Mouse (Mus musculus) megakaryocyte, embryonic 14.5 days (primary cell): ENCODE results near the gene Gnl1. TPM values are rescaled to one million over a fixed set of nuclear protein-coding genes. Genes with fewer than 3 reads are reported as not detected.
"Not testable (repeated sequence)": the region's sequence is repeated elsewhere in the genome, so short reads cannot be mapped to it uniquely, and the experiment has no call there.

Experiments used
- H3K27me3 ChIP-seq: replicated peaks from 2 replicates; pipeline ENCODE3; 2012; ENCODE audit warnings: inconsistent platforms
- H3K36me3 ChIP-seq: replicated peaks from 2 replicates; pipeline ENCODE3; 2012; ENCODE audit warnings: low read length, inconsistent platforms, mixed read lengths
- H3K4me1 ChIP-seq: 2 replicates; pipeline ENCODE4 v1.6.1; 2012; ENCODE audit warnings: inconsistent platforms
- H3K4me3 ChIP-seq: replicated peaks from 2 replicates; pipeline ENCODE3; 2012; ENCODE audit warnings: moderate library complexity, mild to moderate bottlenecking, inconsistent platforms
- H3K9me3 ChIP-seq: 2 replicates; pipeline ENCODE4 v1.6.1; 2012; ENCODE audit warnings: inconsistent platforms
- FLI1 ChIP-seq: IDR thresholded peaks from 2 replicates; pipeline ENCODE4 v1.6.1; 2012; ENCODE audit warnings: low read length, inconsistent platforms, mixed read lengths
- GATA1 ChIP-seq: IDR thresholded peaks from 3 replicates; pipeline ENCODE4 v1.6.1; 2012; ENCODE audit warnings: mixed read lengths, low read length, inconsistent platforms, borderline replicate concordance
- polyA plus RNA-seq: library from polyadenylated mRNA; stranded (reverse); fragments of >175 nt; gene quantifications from 2 replicates; pipeline ENCODE4 v1.2.3, GENCODE M21; 2012; ENCODE audit warnings: low replicate concordance; ENCODE audit not compliant: insufficient read depth

Gene Gnl1
- polyA plus RNA-seq, 1 experiment = 63.9 TPM

- 0 out of 2 replicates have a peak, but pooled peaks cover 3% of the 10 kb centered on the region for H3K9me3 ChIP-seq
- H3K36me3 ChIP-seq = peaks cover 34% of the 10 kb centered on the region
- TF ChIP-seq FLI1 (no peak), GATA1 (no peak)
- peaks cover 68% of the 10 kb centered on the region for H3K4me1 ChIP-seq
- no peaks in the 10 kb centered on the region for H3K27me3 ChIP-seq
- H3K4me3 ChIP-seq = peak overlapping the region; percentile 66
These were observed 44.3 kb downstream of the Gnl1 start for GRCm38 (mm10) chr17:36023710-36024654.

- Histone ChIP-seq H3K4me3 (peak overlapping the region; percentile 38), H3K36me3 (peaks cover 39% of the 10 kb centered on the region), H3K4me1 (peaks cover 72% of the 10 kb centered on the region), H3K27me3 (no peaks in the 10 kb centered on the region), H3K9me3 (0 out of 2 replicates have a peak, but pooled peaks cover 3% of the 10 kb centered on the region)
- TF ChIP-seq GATA1 (no peak), FLI1 (no peak)
These were observed 45.5 kb downstream of the Gnl1 start for GRCm38 (mm10) chr17:36025197-36025596.

DNA sequence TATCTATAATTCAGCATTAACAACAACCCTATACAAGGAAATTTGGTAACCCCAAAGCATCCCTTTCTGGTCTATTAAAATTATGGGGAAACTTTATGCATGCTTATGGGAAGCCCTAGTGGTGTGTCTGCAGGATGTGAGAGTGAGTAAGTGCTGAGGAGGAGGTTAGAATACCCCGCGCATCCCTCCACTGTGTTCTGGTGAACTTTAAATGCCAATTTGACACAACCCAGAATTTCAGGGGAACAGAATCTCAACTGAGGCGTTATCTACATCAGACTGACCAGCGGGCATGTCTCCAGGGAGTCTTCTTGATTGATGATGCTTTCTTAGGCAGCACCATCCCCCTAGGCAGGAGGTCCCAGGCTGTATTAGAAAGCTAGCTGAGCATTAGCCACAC is 46.2 kb downstream of the Gnl1 start:
- TF ChIP-seq GATA1 (no peak), FLI1 (no peak)
- Histone ChIP-seq H3K36me3 (peaks cover 39% of the 10 kb centered on the region), H3K27me3 (no peaks in the 10 kb centered on the region), H3K9me3 (0 out of 2 replicates have a peak, but pooled peaks cover 3% of the 10 kb centered on the region), H3K4me3 (no peak overlapping the region), H3K4me1 (peaks cover 76% of the 10 kb centered on the region)

DNA sequence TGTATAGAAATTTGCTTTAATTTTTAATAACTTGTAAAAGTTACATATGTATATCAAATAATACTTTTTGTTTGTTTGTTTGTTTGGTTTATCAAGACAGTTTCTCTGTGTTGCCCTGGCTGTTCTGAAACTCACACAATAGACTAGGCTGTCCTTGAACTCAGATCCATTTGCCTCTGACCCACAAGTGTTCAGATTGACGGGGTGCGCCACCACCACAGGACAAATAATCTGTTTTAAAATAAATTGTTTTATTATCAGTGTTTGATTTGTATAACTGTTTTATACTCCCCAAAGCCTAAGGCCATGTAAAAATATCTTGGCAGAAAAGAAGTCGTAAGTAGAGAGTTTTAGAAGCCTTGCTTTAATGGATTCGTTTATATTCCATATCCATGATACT is 48.0 kb downstream of the Gnl1 start:
- no peak overlapping the region for H3K4me3 ChIP-seq
- H3K4me1 ChIP-seq = peaks cover 65% of the 10 kb centered on the region
- TF ChIP-seq GATA1 (no peak), FLI1 (no peak)
- 0 out of 2 replicates have a peak, but pooled peaks cover 3% of the 10 kb centered on the region for H3K9me3 ChIP-seq
- peaks cover 42% of the 10 kb centered on the region for H3K36me3 ChIP-seq
- H3K27me3 ChIP-seq = no peaks in the 10 kb centered on the region

DNA sequence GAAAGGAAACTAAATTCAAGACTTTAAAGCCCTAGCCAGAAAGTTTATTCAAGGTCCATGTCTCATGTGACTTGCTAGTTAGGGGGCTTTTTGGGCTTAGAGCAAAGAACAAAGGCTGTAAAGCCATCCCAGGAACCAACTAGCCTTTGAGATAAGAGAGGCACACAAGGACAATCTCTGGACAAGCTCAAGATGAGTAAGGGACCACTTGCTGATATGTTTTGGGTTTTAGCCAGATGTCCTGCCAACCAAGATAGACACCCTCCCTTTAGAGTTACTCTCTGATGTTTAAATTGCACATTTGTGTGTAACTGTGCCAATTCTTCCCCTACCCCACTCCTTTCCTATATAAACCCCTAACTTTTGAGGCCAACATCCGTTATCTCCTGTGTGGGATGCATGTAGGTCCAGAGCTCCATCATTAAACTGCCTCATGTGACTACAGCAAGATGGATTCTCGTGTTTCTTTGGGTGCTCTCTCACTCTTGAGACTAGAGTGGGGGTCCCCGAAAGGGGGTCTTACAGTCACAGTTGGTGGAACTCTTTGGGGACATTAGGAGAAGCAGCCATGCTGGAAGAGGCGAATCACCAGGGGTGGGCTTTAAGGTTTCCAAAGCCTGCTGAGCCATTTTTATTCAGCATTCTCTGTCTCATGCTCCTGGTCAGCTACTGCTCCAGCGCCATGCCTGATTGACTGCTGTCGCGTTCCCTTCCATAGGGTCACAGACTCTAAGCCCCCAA is 49.4 kb downstream of the Gnl1 start:
- Histone ChIP-seq H3K4me3 (no peak overlapping the region), H3K4me1 (peaks cover 51% of the 10 kb centered on the region), H3K9me3 (0 out of 2 replicates have a peak, but pooled peaks cover 3% of the 10 kb centered on the region), H3K36me3 (peaks cover 38% of the 10 kb centered on the region), H3K27me3 (no peaks in the 10 kb centered on the region)
- TF ChIP-seq FLI1 (no peak), GATA1 (no peak)

DNA sequence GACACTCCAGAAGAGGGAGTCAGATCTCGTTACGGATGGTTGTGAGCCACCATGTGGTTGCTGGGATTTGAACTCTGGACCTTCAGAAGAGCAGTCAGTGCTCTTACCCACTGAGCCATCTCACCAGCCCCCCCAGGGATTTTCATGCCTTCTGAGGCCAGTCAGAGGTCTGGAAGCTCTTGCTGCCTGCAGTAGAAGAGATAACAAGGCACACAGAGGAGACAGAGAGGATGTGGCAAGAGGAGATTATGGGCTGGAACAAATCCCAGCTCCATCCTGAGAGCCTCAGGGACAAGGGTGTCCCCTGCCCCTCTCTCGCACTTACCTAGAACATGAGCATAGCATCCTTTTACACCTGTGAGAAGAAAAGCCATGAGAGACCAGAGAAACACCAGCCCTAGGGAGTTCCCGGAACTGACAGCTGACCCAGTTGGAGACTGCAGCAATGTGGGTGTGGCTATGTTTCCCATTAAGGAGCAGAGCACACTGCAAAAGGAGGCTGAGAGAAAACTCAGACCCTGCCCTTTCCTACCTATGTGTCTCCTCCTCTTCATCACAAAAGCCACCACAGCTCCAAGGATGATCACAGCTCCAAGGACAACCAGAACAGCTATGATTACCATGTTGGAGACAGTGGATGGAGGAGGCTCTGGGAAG is 50.5 kb downstream of the Gnl1 start:
- Histone ChIP-seq H3K4me1 (peaks cover 49% of the 10 kb centered on the region), H3K36me3 (peaks cover 30% of the 10 kb centered on the region)
- H3K4me3 ChIP-seq, H3K9me3 ChIP-seq, H3K27me3 ChIP-seq: not testable (repeated sequence)

DNA sequence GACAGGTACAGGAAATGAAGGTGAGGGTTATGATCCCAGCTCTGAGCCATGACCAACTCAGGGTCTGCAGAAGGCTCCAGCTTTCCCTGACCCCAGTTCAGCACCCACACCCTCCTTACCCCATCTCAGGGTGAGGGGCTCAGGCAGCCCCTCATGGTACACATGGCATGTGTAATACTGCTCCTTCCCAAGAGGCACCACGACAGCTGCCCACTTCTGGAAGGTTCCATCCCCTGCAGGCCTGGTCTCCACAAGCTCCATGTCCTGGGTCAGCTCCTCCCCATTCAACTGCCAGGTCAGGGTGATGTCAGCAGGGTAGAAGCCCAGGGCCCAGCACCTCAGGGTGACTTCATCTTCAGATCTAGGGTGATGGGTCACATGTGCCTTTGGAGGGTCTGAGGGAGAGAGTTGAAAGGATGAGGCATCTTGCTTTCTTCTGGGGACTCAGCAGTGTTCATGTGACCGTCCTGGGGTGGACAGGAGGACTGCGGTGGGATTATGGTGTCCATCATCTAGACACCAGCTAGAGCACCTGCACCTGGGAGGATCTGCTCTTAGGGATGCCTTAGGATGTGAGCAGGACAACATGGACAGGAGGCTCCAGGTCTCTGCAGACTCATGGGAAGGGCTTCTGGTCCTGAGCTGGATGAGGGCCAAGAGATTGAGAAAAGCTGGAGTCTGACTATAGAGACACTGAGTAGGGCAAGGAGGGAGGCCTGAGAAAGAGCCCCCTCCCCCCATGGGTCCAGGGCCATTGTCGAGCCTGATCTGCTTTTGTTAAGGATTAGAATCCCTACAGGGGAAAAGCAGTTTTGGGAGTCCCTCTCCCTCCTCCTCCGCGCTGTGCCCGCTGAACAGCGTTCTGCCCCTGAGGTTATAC is 51.3 kb downstream of the Gnl1 start:
- peak overlapping the region; percentile 87 for H3K4me3 ChIP-seq
- H3K9me3 ChIP-seq, H3K27me3 ChIP-seq: not testable (repeated sequence)
- H3K36me3 ChIP-seq = peaks cover 27% of the 10 kb centered on the region
- peaks cover 41% of the 10 kb centered on the region for H3K4me1 ChIP-seq

GRCm38 (mm10) chr17:36031583-36032331 is 52.1 kb downstream of the Gnl1 start:
- not testable (repeated sequence) for H3K9me3 ChIP-seq

DNA sequence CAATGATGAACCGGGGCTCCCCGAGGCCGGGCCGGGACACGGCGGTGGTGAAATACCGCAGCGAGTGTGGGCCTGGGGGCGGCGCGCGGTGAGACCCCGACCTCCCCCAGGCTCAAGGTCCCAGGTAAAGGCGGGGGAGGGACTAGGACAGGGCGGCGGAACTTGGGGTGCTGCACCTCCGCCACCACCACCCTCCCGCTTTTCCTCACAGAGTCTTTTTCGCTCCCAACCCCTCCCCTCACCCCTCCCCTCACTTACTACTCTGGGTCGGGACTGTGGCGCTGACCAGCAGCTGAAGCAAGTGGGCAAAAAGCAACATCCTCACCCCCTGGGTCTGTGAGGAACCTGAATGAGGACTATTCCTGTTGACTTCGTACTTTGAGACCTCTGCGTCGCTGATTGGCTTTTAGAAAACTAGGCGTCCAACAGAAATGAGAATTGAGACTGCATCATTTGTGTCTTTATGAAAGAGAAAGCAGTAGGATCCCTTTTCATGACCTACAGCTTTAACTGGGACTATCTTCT is 52.8 kb downstream of the Gnl1 start, which contains the start of gene H2-T23:
Gene H2-T23, minus strand, starts transcription at position 505 of the 525 bp plus-strand sequence.
- Histone ChIP-seq H3K4me3 (peak within 1 kb of the TSS; percentile 92), H3K36me3 (peaks cover 18% of the 10 kb centered on the region), H3K4me1 (peaks cover 33% of the 10 kb centered on the region)

More at GRCm38 (mm10) chr17:36031583-36032331, 52.1 kb downstream of the Gnl1 start:
- peaks cover 33% of the 10 kb centered on the region for H3K4me1 ChIP-seq
- peak overlapping the region; percentile 92 for H3K4me3 ChIP-seq
- H3K36me3 ChIP-seq = peaks cover 19% of the 10 kb centered on the region
- H3K27me3 ChIP-seq = not testable (repeated sequence)

DNA sequence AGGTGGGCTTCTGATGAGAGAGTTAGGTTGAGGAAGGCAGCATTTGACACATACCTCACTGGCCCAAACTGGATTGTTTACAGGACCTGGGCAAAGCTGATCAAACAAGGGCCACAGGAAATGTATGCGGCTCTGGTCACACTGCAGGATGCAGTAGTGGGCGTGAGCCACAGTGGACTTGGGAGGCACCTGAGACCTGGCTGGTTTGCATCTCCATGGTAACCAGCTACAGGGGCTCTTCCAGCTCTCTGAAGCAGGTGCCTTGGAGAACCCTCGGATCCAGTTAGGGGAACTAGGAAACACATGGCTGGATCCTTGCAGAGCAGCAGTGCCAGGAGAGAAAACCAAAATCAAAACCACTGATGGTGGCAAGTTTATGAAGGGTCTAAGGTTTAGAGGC is 54.9 kb downstream of the Gnl1 start:
- not testable (repeated sequence) for H3K9me3 ChIP-seq, H3K27me3 ChIP-seq, H3K36me3 ChIP-seq, H3K4me3 ChIP-seq
- H3K4me1 ChIP-seq = peaks cover 16% of the 10 kb centered on the region

More for the DNA sequence above, 52.8 kb downstream of the Gnl1 start, which contains the start of gene H2-T23:
- H3K27me3 ChIP-seq, H3K9me3 ChIP-seq: not testable (repeated sequence)

DNA sequence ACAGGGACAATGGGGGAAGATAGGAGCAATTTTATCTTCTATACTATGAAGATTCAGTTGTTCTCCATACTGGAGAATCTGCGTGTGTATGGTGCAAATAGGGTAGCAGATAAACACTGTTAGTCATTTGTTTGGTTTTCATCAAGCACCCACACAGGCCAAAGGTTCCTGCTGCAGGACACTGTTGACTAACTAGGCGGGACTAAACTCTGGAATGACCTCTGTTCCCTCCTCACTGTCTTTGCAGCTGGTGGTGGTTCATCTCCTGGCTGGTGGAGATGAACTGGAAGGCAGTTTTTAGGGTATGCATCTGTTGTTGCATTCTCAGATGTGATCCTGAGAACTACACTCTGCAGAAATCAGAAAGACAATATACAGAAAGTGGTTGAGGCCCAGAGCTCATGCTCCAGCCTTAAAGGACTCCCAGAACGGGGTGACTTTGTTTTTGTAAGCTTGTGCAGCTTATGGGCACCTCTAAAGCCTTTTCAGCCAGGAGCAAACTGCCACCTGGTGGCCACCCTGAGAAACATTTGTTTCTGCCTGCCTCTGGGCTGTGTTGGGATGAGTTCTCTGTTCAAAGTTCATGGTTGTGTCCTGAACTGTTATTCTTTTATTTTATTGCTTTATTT is 55.5 kb downstream of the Gnl1 start:
- Histone ChIP-seq H3K4me1 (peaks cover 14% of the 10 kb centered on the region), H3K4me3 (peak overlapping the region; percentile 65)
- H3K36me3 ChIP-seq, H3K27me3 ChIP-seq, H3K9me3 ChIP-seq: not testable (repeated sequence)

- not testable (repeated sequence) for H3K27me3 ChIP-seq, H3K9me3 ChIP-seq, H3K4me3 ChIP-seq, H3K36me3 ChIP-seq, H3K4me1 ChIP-seq
These were observed 56.5 kb downstream of the Gnl1 start for GRCm38 (mm10) chr17:36036126-36036525.
